Mouse (Mus musculus): ENCODE data around the gene Rassf3.
A peak's percentile ranks its signal among the peaks of the same experiment; 100 is the strongest.

Gene Rassf3

DNA sequence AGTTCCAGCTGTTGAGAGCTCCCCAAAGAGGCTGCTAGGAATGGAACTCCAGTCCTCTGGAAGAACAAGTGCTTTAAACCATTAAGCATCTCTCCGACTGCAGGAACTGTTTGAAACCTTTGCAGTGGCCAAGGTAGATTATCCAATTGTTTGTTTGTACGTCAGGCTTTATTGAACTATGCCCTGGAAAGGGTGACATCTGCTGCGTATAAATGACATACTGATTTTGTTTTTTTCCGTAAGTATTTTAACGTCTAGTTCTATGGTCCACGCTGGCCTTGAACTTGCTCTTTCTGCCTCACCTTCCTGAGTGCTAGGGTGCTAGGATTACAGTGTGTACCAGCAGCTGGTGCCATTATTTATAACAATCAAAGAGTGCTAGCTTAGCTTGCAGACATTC lies 13.8 kb upstream of the Rassf3 start:
- no peak for DNase-seq (ENCODE audit: low spot score in 2 of 2)

DNA sequence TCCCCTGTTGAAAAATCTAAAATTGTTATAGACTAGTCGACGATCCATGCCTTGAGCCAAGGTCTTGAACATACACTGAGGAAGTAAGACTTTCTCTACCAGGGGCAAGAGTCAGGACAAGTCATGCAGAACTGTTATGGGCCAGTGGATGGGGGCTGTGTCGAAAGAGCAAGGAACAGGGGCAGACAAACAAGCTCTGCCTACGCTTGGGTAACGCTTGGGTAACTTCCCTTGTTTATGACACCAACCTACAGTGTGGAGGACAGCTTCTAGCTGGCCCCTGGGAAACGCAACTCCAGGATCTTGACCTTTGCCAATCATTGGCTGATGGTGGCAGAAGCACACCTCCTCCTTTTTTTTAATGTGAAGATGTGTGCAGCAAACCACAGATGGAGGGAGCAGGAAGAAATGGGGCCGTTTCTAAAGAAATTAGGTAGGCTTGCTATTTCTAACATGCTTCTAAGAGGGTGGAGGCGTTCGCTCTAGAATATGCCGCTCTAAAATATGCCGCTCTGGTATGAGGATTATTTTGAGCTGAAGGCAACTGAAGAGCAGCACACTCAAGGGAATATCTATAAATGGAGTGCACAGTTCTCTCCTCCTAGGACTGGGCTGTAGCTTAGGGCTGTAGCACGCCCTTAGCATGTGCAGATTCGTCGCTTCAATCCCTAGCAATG lies 12.6 kb upstream of the Rassf3 start:
- peak in 1 of 2 experiments; percentile 68 for DNase-seq (ENCODE audit: low spot score in 2 of 2)

DNA sequence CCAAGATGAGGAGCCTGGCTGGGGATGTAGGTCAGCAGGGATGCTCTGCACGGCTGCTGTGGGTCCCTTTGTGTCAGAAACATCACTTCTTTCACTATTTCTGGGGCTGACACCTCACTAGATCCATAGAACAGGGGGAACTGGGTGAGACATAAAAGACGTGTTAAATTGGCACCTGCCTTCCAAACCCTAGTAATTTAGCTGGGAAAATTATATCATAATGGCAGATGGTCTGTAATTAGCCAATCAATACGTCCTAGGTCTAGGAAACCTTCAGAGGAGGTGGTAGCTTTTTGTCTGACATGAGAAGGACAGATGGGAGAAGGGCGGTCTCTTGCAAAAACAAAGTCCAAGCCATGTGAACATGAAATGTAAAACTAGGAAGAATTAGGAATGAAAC lies 11.6 kb upstream of the Rassf3 start:
- DNase-seq (ENCODE audit: low spot score in 2 of 2): no peak

DNA sequence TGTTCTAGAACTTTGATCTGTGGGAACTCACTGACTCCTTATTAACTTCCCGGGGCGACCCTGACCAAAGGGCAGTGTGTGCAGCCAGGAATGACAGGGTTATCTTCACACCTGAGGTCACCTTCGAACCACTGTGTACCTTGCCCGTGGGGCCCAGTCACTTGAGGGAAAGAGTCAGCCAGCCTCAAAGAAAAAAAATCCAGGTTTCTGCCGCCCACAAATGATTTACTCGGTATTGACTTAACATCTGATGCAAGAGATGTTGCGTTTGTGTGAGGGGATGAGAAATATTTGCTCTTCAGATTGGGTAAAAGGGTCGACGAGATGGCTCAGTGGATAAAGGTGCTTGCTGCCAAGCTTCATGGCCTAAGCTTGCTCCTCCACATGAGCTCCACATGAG lies 10.2 kb upstream of the Rassf3 start:
- DNase-seq (ENCODE audit: low spot score in 2 of 2): no peak

DNA sequence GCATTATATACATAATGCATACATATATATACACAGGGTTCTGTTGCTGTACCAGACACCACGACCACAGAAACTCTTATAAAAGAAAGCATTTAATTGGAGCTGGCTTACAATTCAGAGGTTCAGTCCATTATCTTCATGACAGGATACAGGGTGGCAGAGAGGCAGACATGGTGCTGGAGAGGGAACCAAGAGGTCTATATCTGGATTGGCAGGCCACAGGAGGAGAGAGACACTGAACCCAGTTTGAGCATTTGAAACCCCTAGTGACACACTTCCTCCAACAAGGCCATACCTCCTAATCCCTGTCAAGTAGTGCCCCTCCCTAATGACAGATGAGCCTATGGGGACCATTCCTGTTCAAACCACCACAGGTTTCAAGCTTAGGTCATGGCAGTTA lies 7.2 kb upstream of the Rassf3 start:
- DNase-seq (ENCODE audit: low spot score in 2 of 2): no peak

DNA sequence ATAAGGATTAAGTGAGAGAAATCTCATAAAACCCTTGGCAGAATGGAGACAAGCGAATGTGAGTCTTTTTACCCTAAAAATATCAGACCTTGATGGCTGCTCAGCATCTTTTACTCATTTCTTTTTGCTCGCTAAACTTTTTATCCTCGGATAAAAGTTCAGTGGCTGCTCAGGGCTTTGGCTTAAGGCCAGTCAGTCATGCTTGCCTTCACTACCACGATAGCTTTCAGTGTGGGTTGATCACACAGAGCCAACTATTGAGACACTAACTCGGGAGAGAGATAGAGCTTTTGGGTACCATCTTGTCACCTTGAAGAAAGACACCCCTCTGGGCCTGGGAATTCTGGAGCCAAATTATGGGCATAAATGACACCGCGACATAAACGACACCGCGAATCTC lies 5.0 kb upstream of the Rassf3 start:
- no peak for DNase-seq (ENCODE audit: low spot score in 2 of 2)

DNA sequence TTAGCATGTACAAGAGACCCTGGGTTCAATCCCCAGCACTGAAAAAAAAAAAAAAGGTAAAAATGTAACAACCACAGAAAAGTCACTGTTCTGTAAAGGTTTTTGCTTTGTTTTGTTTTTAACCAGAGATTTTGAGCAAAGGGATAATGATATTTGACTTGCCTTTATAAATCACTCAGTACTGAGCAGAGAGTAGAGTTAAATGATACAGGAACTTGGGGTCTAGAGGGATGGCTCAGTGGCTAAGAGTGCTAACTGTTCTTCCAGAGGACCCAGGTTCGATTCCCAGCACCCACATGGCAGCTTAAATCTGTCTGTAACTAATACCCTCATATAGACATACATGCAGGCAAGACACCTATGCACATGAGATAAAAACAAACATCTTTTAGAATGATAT lies 3.8 kb upstream of the Rassf3 start:
- DNase-seq (ENCODE audit: low spot score in 2 of 2): no peak

DNA sequence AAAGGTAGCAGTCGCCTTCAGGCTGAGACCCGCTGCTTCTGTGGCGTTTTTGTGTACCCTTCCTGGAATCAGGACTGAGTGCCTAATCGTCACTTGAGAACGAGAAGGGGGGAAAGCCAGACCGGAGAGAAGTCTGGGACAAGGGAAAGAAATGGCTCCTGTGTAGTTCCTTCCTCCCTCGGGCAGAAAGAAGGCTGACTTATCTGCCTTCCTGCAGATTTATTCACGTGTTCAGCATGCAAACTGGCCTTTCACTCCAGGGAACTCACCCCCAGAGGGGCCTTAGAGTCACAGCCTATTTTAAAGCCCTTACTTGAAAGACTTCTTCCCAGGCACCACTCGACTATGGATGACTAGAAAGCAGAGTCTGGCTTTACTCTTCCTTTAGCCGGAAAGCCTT lies 1.3 kb upstream of the Rassf3 start:
- DNase-seq (ENCODE audit: low spot score in 2 of 2): no peak

DNA sequence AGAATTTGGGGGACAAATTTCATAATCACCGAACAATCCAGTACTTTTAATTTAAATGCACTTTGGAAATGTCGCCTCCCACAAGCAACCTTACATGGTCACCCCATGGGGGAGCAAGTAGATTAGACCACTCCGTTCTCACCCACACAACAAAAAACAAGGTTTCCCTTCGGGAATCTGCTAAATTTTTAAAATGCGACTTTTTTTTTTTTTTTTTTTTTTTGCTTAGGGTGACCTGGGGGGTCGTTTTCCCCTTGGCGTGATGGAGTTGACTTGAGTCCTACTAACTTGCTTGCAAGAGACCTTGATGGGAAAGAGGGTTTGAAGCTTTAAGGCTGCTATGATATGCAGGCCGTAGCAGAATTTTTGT lies 806 bp upstream of the Rassf3 start:
- DNase-seq (ENCODE audit: low spot score in 2 of 2): no peak

DNA sequence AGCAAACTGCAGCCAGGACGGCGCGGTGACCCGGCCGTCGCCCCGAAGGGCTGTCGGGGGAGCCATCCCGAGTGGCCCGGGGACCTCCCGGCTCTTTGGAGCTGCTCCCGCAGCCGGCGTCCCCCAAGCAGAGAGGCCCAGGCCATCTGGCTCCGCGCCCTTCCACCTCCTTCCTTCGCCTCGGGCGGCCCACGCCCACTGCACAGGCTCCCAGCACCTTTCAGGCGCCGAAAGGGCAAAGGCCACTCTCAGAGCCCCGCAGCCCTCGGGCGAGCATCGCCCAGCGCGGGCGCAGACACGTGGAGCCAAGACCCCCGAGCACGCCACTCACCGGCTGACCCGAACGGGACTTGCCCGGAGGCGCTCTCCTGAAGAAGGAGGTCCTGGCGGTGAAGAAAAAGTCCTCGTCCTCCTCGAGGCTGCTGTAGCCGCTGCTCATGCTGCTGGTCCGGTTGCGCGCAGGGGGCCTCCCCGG lies 438 bp downstream of the Rassf3 start:
- DNase-seq (ENCODE audit: low spot score in 2 of 2): no peak

DNA sequence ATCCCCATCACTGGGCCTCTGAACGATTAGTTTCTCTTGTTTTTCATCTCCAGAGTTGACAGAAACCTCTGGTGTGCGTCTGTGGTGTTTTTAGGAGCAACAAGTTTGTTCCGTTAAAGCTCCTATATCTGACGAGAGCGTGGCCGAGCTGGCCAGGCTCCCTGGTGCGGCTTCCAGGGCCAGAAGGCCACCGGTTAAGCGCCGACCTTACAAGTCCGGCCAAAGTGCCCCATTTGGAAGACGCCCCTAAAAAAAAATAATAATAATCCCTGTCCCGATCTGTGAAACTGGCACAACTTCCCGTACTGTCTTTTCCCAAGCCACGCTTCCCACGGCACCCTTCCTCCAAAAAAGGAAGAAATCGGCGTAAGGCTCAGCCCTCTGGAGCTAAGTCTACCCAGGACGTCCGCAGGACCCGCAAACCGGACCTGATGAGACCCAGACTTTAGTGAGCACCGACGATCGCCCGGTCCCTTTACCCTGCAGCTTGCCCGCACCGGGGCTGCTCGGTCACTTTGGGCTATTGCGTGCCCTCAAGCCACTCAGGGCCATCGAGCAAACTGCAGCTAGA lies 961 bp downstream of the Rassf3 start:
- no peak for DNase-seq (ENCODE audit: low spot score in 2 of 2)

DNA sequence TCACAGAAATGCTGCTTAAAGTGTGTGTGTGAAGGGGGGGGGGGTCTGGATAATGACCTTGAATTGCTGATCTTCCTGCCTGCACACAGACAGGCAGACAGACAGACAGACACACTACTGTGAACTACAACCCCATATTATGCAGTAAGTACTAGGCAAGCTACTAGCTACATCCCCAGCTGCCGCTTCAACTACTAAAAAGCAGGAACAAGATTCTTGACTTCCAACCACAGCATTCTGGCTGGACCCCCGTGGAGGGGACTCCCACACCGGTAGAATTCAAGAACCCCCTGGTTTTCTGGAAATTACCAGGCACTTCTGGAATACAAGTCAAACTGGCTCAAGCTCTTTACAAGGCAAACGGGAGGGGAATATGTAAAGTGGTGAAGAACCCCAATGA lies 1.9 kb downstream of the Rassf3 start:
- DNase-seq (ENCODE audit: low spot score in 2 of 2): no peak

DNA sequence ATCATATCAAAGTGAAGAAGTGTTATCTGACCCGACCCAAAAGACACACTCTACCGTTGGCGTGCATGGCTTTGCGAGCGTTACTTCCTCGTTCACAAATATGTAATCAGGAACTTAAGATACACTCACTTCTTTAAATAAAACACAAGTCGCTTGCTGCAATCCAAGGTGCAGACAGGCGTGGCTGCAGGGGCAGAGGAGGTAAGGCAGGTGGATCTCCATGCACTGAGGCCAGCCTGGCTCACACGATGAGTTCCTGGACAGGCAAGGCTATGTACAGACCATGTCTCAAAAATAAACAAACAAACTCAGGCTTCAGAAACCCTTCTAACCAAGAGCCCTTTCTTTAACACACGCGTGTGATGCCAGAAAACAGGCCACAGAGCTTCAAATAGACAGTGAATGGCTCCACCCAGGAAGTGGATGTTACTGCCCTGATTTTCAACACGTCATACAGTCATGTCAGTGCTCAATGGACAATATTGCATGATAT lies 2.4 kb downstream of the Rassf3 start:
- peak; percentile 38 to 59 for DNase-seq (ENCODE audit: low spot score in 2 of 2)

DNA sequence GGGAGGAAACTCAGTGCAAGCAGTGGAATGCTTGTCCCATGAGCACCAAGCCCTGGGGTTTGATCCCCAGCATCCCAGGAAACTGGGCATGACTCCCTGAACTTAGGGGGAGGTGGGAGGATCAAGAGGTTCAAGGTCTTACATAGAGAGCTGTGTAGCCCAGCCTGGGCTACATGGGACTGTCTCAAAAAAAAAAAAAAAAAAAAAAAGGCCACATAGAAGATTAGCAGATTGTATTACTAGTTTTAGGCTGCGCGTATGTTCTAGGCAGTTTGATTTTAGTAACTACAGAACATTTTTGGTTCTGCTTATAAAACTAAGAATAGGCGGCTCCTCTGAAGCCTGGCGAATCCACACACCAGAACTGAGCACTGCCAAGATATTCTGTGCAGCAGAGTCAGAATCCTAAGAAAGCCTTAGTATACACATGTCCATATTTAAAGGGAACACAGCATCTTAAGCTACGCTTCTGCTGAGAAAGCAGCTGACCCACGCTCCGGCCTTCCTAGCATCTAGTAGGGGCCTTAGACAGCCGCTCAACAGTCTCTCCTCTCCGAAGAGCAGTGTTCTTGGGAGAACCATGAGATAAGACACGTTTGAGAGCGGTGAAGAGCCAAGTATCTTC lies 3.4 kb downstream of the Rassf3 start:
- no peak for DNase-seq (ENCODE audit: low spot score in 2 of 2)

DNA sequence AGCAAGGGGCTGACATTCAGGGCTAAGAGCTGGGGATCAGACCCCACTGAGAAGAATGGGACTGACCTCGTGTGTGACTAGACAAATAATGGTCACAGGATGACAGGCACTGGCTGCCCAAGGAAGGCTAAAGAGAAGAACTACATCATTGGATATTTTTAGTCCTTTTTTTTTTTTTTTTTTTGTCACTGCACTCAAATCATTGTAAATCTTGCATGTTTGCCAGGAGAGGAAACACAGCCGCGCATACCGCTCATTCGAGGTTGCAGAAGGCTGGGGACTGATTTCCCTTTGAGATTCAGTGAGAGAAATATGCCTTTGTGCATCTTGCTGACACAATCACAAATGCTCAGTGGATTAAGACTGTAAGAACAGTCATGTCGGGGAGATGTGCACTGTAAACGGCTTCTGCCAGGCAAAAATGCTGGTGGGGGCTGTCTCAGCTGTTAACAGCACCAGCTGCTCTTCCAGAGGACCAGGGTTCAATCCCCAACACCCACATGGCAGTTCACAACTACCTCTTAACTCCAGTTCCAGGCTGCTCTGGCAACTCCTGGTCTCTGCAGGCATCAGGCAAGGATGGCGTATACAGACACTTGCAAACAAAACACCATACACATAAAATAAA lies 4.5 kb downstream of the Rassf3 start:
- DNase-seq (ENCODE audit: low spot score in 2 of 2): no peak

DNA sequence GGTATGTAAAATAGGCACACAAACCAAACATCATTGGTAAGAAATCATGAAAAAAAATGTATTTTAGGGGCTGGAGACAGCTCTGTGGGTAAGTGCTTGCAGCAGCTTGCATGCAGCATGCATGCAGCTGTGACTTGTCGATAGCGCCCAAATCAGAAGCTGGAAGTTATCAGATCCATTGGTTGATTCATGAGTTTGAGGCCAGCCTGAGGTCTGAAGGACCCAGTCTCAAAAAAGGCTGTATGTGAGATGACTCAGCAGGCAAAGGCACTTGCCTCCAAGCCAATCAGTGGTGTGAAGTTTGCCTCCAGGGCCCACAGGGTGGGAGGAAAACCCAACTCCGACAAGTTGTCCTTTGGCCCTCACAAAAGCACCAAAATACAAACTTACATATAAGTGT lies 6.5 kb downstream of the Rassf3 start:
- no peak for DNase-seq (ENCODE audit: low spot score in 2 of 2)

DNA sequence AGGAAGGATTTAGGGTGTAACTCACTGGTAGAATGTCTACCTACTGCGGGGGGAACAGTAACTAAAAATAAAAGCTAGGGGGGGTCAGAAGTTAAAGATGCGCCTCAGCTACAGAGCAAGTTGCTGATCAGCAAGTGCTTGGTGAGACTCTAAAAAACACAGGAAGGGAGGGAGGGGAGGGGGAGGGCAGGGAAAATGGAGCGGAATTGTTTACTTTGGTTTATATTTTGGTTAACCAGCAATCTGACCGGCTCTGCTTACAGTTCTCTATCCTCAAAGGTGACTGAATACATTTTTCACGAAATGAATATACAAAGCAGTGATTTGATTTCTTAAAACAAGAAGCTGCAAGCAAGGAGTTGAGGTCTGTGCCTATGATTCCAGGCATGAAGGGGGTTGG lies 7.2 kb downstream of the Rassf3 start:
- DNase-seq (ENCODE audit: low spot score in 2 of 2): no peak

DNA sequence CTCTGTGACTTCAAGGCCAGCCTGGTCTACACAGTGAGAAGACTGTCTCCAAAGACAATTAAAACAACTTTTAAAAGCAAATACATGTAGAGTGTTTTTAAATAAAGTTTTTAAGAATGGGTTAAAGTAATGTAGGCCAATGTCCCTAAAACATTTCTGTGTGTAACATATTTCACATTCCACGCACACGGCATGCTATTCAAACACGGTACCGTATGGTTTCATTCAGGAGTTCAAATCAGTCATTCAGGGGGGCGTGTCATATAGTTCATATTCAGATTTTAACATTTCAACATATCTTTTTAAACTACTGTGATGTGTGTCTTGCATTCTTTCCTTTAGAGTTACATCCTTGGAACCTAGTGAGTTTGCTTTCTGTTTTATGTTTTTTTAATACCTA lies 7.9 kb downstream of the Rassf3 start:
- no peak for DNase-seq (ENCODE audit: low spot score in 2 of 2)

DNA sequence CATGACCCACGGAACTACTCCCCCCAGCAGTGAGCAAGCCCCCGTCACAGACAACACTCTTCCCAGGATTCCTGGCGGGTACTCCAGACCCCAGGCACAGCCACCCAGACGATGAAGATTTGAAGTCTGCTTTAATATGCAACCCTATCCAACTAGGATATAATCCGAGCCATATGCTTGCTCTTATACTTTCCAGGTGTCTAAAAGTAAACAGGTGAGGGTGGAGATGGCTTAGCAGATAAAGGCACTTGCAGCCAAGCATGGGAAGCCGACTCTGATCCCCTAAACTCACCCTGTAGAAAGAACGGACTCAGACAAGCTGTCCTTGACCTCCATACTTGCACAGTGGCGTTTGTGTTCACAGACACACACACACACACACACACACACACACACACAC lies 8.4 kb downstream of the Rassf3 start:
- DNase-seq (ENCODE audit: low spot score in 2 of 2): no peak

DNA sequence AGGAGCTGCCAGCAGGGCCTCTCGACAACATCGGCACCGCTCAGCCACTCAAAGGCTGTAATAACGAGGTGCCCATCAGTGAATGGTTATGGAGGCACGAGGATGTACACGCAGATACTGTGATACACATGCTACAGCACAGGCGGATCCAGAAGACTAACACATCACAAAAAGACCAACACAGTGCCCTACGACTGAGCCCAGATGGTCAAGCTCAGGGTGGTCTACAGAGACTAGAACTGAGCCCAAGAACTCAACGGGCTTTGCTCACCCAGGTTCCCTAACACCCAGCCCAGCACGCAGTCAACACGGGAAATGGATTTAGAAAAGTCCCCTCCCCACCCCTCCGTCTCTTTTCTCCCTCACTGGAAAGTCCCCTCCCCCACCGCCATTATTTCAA lies 9.1 kb downstream of the Rassf3 start:
- DNase-seq (ENCODE audit: low spot score in 2 of 2): no peak

DNA sequence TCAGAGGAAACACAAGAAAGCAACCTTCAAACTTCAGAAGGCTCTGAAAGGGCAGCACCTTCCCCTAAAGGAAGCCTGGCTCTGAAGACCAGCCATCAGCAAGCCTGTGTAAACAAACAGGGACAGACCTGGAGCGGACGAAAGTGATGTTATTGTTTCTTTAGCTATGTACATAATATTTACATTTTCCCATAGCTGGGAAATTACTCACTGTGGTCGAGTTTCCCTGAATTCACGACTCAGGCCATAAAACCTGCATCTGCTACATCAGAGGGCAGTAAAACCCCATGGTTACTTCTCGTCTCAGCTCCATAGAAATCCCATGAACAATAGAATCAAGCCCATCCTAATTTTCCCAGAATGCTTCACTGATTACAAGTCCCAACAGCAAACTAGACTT lies 11.1 kb downstream of the Rassf3 start:
- no peak for DNase-seq (ENCODE audit: low spot score in 2 of 2)

DNA sequence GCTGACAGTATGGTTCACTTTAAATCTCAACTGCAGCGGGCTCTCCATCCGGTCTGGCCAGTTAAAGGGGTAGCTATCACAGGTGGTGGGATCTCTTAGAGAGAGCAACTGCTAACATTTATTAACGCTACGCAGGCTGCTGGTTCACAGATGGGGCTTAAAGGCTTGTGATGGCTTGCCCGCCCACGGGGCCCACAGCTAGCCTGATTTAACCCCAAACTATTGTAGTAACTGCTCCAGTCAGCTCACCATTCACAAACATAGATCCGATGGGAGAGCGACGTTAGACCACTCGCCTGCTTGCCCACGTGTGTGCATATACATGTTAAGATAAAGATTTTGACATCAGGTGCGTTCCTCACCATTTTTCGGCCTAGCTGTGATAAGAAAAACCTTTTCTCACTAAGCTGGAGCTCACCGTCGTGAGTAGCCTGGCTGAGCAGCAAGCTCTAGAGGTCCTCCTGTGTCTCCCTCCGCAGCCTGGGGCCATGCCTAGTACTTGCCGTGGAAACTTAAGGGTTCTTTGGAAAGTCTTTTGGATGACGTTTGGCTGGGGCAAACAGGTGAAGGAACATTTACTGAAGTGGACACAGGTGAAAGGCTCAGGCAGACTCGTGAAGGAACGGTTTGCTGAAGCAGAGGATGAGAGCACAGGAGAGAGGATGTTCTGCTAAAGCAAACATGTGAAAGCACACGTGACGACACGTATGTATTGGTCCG lies 13.8 kb downstream of the Rassf3 start:
- DNase-seq (ENCODE audit: low spot score in 2 of 2): no peak
